Mouse (Mus musculus): ENCODE measurements around the gene Tor1aip1. TPM values are rescaled to one million over a fixed set of nuclear protein-coding genes. Genes with fewer than 3 reads are reported as not detected.

The Tor1aip1 gene
- polyA plus RNA-seq, 1 experiment = 33.7 TPM

GRCm38 (mm10) chr1:156040731-156041401 lies 4.6 kb upstream of the Tor1aip1 start:
- no peak for TF ChIP-seq GATA1 (IDR thresholded peaks at IDR 0.05; ENCODE audit: low read length)

GRCm38 (mm10) chr1:156037144-156037583 lies 884 bp upstream of the Tor1aip1 start:
- TF ChIP-seq GATA1 (IDR thresholded peaks at IDR 0.05; ENCODE audit: low read length) = no peak

- TF ChIP-seq GATA1 (IDR thresholded peaks at IDR 0.05; ENCODE audit: low read length) = no peak
Measured at GRCm38 (mm10) chr1:156035269-156035929, 881 bp downstream of the Tor1aip1 start, which contains the start of gene Tor1aip2. TSS of gene Tor1aip2 (plus strand) at chr1:156035403.

GRCm38 (mm10) chr1:156034661-156035060 lies 1.6 kb downstream of the Tor1aip1 start:
- TF ChIP-seq GATA1 (IDR thresholded peaks at IDR 0.05; ENCODE audit: low read length) = no peak

- no peak for TF ChIP-seq GATA1 (IDR thresholded peaks at IDR 0.05; ENCODE audit: low read length)
Measured at GRCm38 (mm10) chr1:156033921-156034320, 2.4 kb downstream of the Tor1aip1 start.

GRCm38 (mm10) chr1:156028340-156028975 lies 7.8 kb downstream of the Tor1aip1 start:
- no peak for TF ChIP-seq GATA1 (IDR thresholded peaks at IDR 0.05; ENCODE audit: low read length)

GRCm38 (mm10) chr1:156027849-156028248 lies 8.4 kb downstream of the Tor1aip1 start:
- TF ChIP-seq GATA1 (IDR thresholded peaks at IDR 0.05; ENCODE audit: low read length) = no peak

- no peak for TF ChIP-seq GATA1 (IDR thresholded peaks at IDR 0.05; ENCODE audit: low read length)
Measured at GRCm38 (mm10) chr1:156024831-156025503, 11.3 kb downstream of the Tor1aip1 start.

- no peak for TF ChIP-seq GATA1 (IDR thresholded peaks at IDR 0.05; ENCODE audit: low read length)
Measured at GRCm38 (mm10) chr1:156020402-156020801, 15.9 kb downstream of the Tor1aip1 start.

GRCm38 (mm10) chr1:156019800-156020199 lies 16.5 kb downstream of the Tor1aip1 start:
- TF ChIP-seq GATA1 (IDR thresholded peaks at IDR 0.05; ENCODE audit: low read length) = no peak

GRCm38 (mm10) chr1:156009003-156009402 lies 27.3 kb downstream of the Tor1aip1 start:
- TF ChIP-seq GATA1 (IDR thresholded peaks at IDR 0.05; ENCODE audit: low read length) = no peak

GRCm38 (mm10) chr1:156005906-156006305 lies 30.4 kb downstream of the Tor1aip1 start:
- TF ChIP-seq GATA1 (IDR thresholded peaks at IDR 0.05; ENCODE audit: low read length) = no peak

GRCm38 (mm10) chr1:156003201-156003935 lies 32.9 kb downstream of the Tor1aip1 start:
- TF ChIP-seq GATA1 (IDR thresholded peaks at IDR 0.05; ENCODE audit: low read length) = no peak

- TF ChIP-seq GATA1 (IDR thresholded peaks at IDR 0.05; ENCODE audit: low read length) = no peak
Measured at GRCm38 (mm10) chr1:156002366-156002765, 33.9 kb downstream of the Tor1aip1 start.

GRCm38 (mm10) chr1:155995612-155996011 lies 40.7 kb downstream of the Tor1aip1 start:
- TF ChIP-seq GATA1 (IDR thresholded peaks at IDR 0.05; ENCODE audit: low read length) = no peak

Measured in G1E-ER4 (cell line).